Mouse (Mus musculus): Measurements from ENCODE around the gene Tatdn2. TPM values are rescaled to one million over a fixed set of nuclear protein-coding genes. Genes with fewer than 3 reads are reported as not detected.
"Not testable (repeated sequence)": the region's sequence is repeated elsewhere in the genome, so short reads cannot be mapped to it uniquely, and the experiment has no call there.

The Tatdn2 gene
- polyA plus RNA-seq, 1 experiment from 2014 or later: 0.61 TPM

DNA sequence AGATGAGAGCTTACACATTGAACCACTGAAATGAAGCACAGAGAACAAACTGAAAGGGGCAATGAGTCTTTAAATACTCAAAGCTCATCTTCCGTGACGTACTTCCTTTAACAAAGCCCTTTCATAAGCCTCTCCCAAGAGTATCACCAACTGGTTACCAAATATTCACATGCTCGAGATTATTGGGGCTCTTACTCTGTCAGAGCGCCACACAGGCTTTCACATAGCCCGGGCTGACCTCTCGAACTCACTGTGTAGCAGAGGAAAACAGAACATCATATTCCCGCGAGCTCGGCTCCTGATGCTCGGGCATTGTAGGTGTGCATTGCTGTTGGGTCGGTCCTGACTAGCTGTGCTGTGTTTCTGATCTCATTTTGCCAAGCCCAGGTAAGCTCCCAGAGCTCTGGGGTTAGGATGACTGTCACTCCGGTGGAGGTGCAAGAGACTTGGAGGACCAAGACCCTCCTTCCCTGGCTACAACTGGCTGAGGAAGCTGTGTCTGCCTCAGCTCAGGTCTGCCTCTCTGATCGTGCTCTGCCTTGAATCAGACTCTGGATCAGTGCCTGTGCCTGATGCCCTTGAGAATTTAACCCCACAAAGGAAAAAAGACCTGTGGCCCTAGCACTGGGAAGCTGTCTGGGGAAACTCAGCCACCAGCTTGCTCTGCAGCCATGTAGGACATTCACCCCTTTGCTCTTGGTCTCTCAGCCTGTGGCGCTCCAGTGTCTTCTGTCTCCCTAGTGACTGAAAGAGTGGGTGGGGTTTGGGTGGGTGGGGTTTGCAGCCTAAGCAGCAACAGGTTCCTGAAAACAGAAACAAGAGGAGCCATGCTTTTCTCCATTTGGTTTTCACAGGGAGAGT, 36.1 kb upstream of the Tatdn2 start:
- WGBS: 75% methylated on average over 14 of the region's 14 CpGs

DNA sequence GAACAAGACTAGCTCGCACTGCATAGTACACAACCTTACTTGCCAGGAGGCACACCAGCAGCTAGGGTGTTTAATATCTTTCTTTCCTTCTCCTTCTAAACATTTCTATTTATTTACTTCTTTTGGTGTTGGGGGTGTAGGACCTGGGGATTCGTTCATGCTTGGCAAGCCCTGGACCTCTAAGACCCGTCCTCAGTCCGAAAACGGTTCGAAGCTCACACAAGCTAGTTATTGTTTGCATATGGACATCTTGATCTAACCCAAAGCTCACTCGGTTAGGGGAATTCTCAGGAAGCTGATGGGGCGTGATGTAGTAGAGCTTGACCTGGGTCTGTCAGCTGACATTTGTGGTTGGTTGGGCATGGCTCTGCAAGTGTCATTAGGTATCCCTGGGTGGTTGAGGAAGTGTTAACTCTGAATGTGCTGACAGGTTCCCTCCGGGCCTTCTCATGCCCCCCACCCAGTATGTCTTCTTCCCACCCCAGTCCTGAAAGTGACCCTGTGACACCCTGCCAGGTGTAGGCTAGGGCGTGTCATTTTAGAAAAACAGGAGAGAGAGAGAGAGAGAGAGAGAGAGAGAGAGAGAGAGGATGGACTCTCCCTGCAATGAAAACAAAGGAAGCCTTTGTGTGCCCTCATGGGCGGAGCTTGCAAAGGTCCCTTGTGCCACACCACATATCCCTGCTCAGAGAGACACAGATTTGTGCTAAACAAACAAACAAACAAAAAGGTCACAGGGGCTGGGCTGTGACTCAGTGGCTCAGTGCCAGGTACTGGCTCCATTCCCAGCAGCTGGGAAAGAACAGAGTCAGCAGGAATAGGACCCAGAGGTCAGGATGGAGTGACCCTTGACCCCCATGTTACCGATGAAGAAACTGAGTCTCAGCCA, 35.3 kb upstream of the Tatdn2 start:
- Histone ChIP-seq H3K27me3 (no peaks in the 10 kb centered on the region), H3K4me3 (no peak overlapping the region), H3K9ac (no peak overlapping the region), H3K4me2 (no peak overlapping the region), H3K9me3 (no peaks in the 10 kb centered on the region), H3K4me1 (replicated peaks) (peaks cover 4% of the 10 kb centered on the region; the same call in 1 of the 2 replicates), H3K27ac (replicated peaks) (no peak overlapping the region), H3K36me3 (no peaks in the 10 kb centered on the region)
- WGBS: 64% methylated on average over 12 of the region's 12 CpGs
- ATAC-seq (ENCODE audit: low read depth): no peak

More for the DNA sequence above, 36.1 kb upstream of the Tatdn2 start:
- peaks cover 4% of the 10 kb centered on the region; the same call in 1 of the 2 replicates for H3K4me1 ChIP-seq (replicated peaks)
- H3K4me2 ChIP-seq: no peak overlapping the region
- H3K9ac ChIP-seq: no peak overlapping the region
- no peaks in the 10 kb centered on the region for H3K36me3 ChIP-seq
- H3K27me3 ChIP-seq: no peaks in the 10 kb centered on the region
- no peak overlapping the region for H3K4me3 ChIP-seq
- no peaks in the 10 kb centered on the region for H3K9me3 ChIP-seq
- ATAC-seq (ENCODE audit: low read depth): no peak
- no peak overlapping the region for H3K27ac ChIP-seq (replicated peaks)

DNA sequence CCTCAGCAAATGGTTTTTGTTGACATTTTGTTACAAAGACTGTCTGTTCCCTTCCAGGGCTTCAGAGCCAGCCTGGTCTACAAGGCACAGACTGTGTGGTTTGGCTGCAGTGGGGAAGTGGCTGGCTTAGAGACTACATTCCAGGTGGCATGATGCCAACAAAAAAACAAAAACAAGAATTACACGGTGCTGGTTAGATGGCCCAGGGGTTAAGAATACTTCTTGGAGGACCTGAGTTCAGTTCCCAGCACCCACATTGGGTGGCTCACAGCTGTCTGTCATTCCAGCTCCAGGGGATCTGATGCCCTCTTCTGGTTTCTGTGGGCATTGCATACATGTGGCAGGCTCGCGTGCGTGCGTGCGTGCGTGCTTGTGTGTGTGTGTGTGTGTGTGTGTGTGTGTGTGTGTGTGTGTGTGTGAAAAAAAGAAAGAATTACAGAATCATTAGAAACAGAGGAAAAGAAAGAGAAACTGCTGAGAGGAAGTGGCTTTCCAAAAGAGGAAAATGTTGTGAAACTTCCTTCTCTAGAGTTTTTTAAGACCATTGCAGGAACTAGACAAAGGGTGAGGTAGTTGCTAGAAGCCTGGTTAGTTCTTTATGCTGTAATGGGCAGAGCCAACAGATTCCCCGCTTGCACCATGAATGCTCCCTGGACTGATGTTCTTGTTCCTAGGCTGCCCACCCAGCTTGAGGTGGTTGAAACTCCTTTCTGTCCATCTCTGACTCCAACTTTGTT, 33.7 kb upstream of the Tatdn2 start:
- no peaks in the 10 kb centered on the region for H3K36me3 ChIP-seq
- H3K4me1 ChIP-seq (replicated peaks): peaks cover 4% of the 10 kb centered on the region; the same call in 1 of the 2 replicates
- WGBS: 94% methylated on average over 8 of the region's 8 CpGs
- no peaks in the 10 kb centered on the region for H3K9me3 ChIP-seq
- H3K9ac ChIP-seq: no peak overlapping the region
- H3K4me2 ChIP-seq: no peak overlapping the region
- no peak overlapping the region for H3K27ac ChIP-seq (replicated peaks)
- no peak overlapping the region for H3K4me3 ChIP-seq
- no peak for ATAC-seq (ENCODE audit: low read depth)
- H3K27me3 ChIP-seq: no peaks in the 10 kb centered on the region

DNA sequence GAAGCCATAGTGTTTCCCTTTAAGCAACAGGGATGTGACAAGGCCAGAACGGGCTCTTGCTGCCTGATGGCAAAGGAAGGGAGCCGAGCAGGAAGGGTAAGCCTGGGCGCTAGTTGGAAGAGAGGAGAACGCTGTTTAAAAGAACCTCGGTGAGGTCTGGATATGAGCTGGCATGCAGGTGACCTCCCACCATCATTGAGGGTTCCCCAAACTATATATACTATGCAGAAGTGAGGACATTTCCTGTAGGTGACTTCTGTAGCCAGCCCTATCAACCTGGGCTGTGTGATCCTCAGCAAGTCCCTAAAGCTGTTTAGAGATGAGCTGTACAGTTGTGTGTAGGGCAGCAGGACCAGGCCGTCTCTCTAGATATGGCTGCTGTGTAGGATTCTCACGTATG, 32.5 kb upstream of the Tatdn2 start:
- Histone ChIP-seq H3K27me3 (no peaks in the 10 kb centered on the region), H3K9me3 (no peaks in the 10 kb centered on the region), H3K4me3 (no peak overlapping the region), H3K27ac (replicated peaks) (no peak overlapping the region), H3K9ac (no peak overlapping the region), H3K4me1 (replicated peaks) (peaks cover 12% of the 10 kb centered on the region), H3K4me2 (no peak overlapping the region), H3K36me3 (no peaks in the 10 kb centered on the region)
- 91% methylated on average over 7 of the region's 7 CpGs for WGBS
- ATAC-seq (ENCODE audit: low read depth): no peak

DNA sequence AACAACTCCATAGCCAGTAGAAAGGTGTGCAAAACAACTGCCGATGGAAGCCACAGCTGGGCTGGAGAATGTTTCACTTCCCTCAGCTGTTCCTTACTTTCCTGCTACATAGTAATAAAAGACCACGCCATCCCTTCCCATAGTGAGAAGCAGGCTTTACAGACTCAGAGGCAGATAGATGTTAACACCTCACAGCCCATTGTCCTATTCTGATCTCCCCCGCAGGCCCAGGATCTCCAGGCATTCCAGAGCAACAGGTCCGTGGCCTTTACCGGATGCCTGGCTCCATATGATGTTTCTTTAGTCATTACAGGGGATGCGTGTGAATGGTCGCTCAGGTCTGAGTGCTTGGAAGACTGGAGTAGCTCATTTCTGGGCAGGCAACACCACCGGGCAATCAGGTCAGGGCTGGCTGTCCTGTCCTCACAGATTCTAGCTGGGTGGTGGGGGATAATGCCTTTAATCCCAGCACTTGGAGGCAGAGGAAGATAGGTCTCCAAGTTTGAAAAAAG, 29.2 kb upstream of the Tatdn2 start:
- Histone ChIP-seq H3K27ac (replicated peaks) (no peak overlapping the region), H3K27me3 (no peaks in the 10 kb centered on the region), H3K4me1 (replicated peaks) (peaks cover 8% of the 10 kb centered on the region), H3K9me3 (no peaks in the 10 kb centered on the region), H3K9ac (no peak overlapping the region), H3K4me3 (no peak overlapping the region), H3K36me3 (no peaks in the 10 kb centered on the region), H3K4me2 (no peak overlapping the region)
- WGBS: 63% methylated on average over 8 of the region's 8 CpGs
- no peak for ATAC-seq (ENCODE audit: low read depth)

DNA sequence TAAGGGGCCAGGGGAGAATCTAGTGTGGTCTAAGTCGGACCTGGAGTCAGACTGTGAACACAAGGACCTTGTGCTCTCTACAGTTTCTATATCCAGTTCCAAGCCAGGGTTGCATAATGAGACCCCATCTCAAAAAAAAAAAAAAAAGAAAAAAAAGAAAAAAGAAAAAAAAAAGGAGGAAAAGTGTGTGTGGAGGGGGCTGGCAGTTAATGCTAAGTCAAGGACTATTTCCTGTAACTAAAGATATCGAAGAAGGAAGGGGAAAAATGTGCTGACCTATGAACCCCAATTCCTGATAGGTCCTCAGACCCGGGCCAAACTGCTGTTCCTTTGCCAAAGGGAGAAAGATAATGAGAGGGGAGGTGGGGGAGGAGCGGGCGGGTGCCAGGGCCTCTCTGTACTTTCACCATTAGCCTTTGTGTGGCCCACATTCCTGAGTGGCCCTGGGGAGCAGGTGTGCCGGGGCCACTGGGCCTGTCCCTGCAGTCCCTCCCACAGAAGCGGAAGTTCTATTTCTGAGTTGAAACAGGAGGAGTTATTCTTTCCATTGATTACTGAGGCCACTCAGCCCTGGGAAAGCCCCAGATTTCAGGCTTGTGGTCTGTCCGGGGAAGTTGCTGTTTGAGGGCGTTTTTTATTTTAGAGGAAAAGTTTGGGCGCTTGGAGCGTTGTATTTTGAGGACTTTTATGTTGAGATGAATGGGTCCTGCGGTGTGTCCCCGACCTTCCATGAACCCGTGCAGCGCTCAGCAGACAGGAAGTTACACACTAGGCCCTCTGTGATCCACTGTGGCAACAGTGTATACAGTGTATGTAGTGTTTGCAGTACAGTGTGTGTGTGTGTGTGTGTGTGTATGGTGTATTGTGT, 28.3 kb upstream of the Tatdn2 start:
- no peaks in the 10 kb centered on the region for H3K36me3 ChIP-seq
- ATAC-seq (ENCODE audit: low read depth): no peak
- no peak overlapping the region for H3K9ac ChIP-seq
- peaks cover 8% of the 10 kb centered on the region for H3K4me1 ChIP-seq (replicated peaks)
- WGBS: 41% methylated on average over 15 of the region's 15 CpGs
- H3K27ac ChIP-seq (replicated peaks): no peak overlapping the region
- H3K4me2 ChIP-seq: no peak overlapping the region
- H3K27me3 ChIP-seq: no peaks in the 10 kb centered on the region
- no peaks in the 10 kb centered on the region for H3K9me3 ChIP-seq
- no peak overlapping the region for H3K4me3 ChIP-seq

DNA sequence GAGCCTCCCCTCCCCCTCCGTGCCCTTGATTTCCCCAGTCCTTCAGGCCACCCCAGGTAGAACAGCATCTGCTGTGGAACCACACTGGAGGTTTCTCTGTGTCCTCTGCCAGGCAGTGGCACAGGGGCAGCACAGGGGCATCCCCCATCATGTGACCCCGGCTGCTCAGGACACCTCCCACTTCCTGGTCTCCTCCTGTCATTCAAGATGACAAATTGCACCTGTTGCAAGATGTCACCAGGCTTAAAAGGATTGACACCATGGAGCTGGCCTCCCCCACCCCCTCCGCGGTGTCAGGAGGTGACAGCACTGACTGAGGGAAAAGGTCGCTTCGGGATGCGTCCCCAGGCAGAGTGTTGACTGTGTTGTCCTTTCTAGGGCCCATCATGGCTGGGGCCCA, 27.0 kb upstream of the Tatdn2 start:
- H3K4me1 ChIP-seq (replicated peaks): peaks cover 8% of the 10 kb centered on the region
- H3K27ac ChIP-seq (replicated peaks): no peak overlapping the region
- no peak for ATAC-seq (ENCODE audit: low read depth)
- H3K36me3 ChIP-seq: no peaks in the 10 kb centered on the region
- H3K27me3 ChIP-seq: no peaks in the 10 kb centered on the region
- WGBS: 77% methylated on average over 7 of the region's 7 CpGs
- no peak overlapping the region for H3K4me3 ChIP-seq
- H3K9me3 ChIP-seq: no peaks in the 10 kb centered on the region
- H3K4me2 ChIP-seq: no peak overlapping the region
- no peak overlapping the region for H3K9ac ChIP-seq

DNA sequence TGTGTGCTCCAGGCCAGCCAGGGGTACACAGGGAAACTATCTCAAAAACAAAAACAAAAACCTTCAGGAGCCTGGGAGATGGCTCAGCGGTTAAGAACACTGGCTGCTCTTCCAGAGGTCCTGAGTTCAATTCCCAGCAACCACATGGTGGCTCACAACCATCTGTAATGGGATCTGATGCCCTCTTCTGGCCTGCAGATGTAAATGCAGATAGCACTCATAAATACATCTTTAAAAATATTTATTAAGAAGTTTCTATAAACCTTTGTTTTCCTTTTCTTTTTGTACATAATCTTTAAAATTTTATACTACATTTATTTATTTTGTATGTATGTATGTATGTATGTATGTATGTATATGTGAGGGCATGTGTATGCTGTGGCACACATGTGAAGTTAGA, 24.8 kb upstream of the Tatdn2 start:
- H3K27ac ChIP-seq (replicated peaks); H3K4me3 ChIP-seq; H3K9ac ChIP-seq; ATAC-seq (ENCODE audit: low read depth); H3K4me1 ChIP-seq (replicated peaks); H3K4me2 ChIP-seq; H3K27me3 ChIP-seq; H3K9me3 ChIP-seq; H3K36me3 ChIP-seq: not testable (repeated sequence)
- 88% methylated on average over 1 of the region's 1 CpGs for WGBS

DNA sequence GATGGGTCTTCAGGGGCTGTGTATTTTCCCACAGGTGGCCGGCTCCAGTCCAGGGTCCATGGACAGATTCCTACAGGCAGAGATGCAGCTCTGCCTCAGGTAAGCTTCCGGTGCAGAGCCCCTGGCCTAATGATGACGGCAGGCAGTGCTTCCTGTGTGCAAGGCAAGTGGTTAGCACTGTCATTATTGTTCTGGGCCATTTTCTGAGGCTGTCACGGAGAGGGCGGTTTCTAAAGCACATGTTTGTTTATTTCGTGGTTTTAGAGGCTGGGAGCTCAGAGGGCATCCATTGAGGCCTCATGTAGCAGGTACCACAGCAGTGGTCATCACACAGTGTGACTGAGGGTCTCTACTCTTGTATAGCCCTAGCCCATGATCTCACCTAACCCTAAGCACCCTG, 23.9 kb upstream of the Tatdn2 start:
- Histone ChIP-seq H3K4me3 (no peak overlapping the region), H3K9ac (no peak overlapping the region), H3K4me2 (no peak overlapping the region), H3K27ac (replicated peaks) (no peak overlapping the region), H3K36me3 (no peaks in the 10 kb centered on the region), H3K9me3 (no peaks in the 10 kb centered on the region), H3K4me1 (replicated peaks) (peaks cover 8% of the 10 kb centered on the region), H3K27me3 (no peaks in the 10 kb centered on the region)
- 88% methylated on average over 6 of the region's 6 CpGs for WGBS
- no peak for ATAC-seq (ENCODE audit: low read depth)

DNA sequence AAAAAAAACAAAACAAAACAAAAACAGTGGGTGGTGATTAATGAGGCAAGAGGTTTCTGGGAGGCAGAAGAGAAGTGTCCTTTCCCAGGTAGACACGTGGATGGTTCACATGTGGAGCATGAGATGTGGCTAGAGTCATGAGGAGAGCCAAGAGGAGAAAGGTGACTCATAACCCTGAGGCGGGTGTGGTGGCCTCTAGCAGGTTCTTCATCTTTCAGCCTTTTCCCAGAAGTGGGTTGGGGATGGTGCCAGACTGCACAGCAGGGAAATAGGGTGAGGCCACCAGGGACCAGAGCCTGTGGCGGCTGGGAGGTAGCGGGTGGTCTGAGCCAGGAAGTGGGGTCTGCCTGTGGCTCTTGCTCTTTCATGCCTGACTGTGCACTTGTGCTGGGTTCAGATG, 21.6 kb upstream of the Tatdn2 start:
- no peak overlapping the region for H3K4me2 ChIP-seq
- no peak overlapping the region for H3K4me3 ChIP-seq
- H3K27me3 ChIP-seq: no peaks in the 10 kb centered on the region
- no peaks in the 10 kb centered on the region for H3K9me3 ChIP-seq
- WGBS: 83% methylated on average over 4 of the region's 4 CpGs
- H3K36me3 ChIP-seq: no peaks in the 10 kb centered on the region
- no peak overlapping the region for H3K9ac ChIP-seq
- no peak for ATAC-seq (ENCODE audit: low read depth)
- no peaks in the 10 kb centered on the region for H3K4me1 ChIP-seq (replicated peaks)
- H3K27ac ChIP-seq (replicated peaks): no peak overlapping the region

DNA sequence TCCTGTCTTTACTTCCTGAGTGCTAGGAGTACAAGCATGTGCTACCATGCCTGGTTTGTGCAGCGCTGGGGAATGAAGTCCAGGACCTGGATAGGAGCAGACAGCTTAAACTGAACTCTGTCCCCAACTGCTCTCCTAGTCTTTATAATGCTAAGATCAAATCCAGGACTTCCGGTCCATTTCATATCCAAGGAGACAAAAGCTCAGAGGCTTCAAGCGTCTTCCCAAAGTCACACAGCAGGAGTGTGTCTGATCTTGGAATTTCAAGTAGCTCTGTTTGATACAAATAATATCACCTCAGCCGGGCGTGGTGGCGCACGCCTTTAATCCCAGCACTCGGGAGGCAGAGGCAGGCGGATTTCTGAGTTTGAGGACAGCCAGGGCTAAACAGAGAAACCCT, 20.9 kb upstream of the Tatdn2 start:
- Histone ChIP-seq H3K4me2 (no peak overlapping the region), H3K9me3 (no peaks in the 10 kb centered on the region), H3K4me3 (no peak overlapping the region), H3K27me3 (no peaks in the 10 kb centered on the region), H3K4me1 (replicated peaks) (no peaks in the 10 kb centered on the region), H3K9ac (no peak overlapping the region), H3K27ac (replicated peaks) (no peak overlapping the region), H3K36me3 (no peaks in the 10 kb centered on the region)
- no peak for ATAC-seq (ENCODE audit: low read depth)
- WGBS: 91% methylated on average over 9 of the region's 9 CpGs
